Mouse (Mus musculus): ENCODE data around the gene Lgals4. TPM values are rescaled to one million over a fixed set of nuclear protein-coding genes. Genes with fewer than 3 reads are reported as not detected.

Gene Lgals4
- polyA plus RNA-seq, 1 experiment from 2014 or later = 21.3 TPM

- 53% methylated on average over 5 of the region's 5 CpGs for WGBS (ENCODE audit: insufficient replicate concordance)
- H3K27ac ChIP-seq (ENCODE audit: low read depth) = no peak overlapping the region
- H3K9me3 ChIP-seq (ENCODE audit: low read length) = no peaks in the 10 kb centered on the region
- H3K9ac ChIP-seq (replicated peaks) = no peak overlapping the region
- peaks cover 33% of the 10 kb centered on the region for H3K4me1 ChIP-seq (ENCODE audit: insufficient read depth)
- no peak overlapping the region for H3K4me2 ChIP-seq (ENCODE audit: low read depth, low read length)
- H3K4me3 ChIP-seq (ENCODE audit: low read depth, low read length) = no peak overlapping the region
- ATAC-seq (no peak), DNase-seq (no peak)
- H3K27me3 ChIP-seq (ENCODE audit: insufficient read depth, low read length) = no peaks in the 10 kb centered on the region
- H3K36me3 ChIP-seq (replicated peaks; ENCODE audit: insufficient read depth, low read length) = peaks cover 65% of the 10 kb centered on the region
- no peak for TF ChIP-seq CTCF (IDR thresholded peaks at IDR 0.05; ENCODE audit: low read depth)
- TF ChIP-seq EP300 (IDR thresholded peaks at IDR 0.05; ENCODE audit: low read depth) = no peak
Measured at GRCm38 (mm10) chr7:28814306-28815034, 19.2 kb upstream of the Lgals4 start.

GRCm38 (mm10) chr7:28815230-28815629 is 18.4 kb upstream of the Lgals4 start:
- Histone ChIP-seq H3K4me2 (ENCODE audit: low read depth, low read length) (no peak overlapping the region), H3K9ac (replicated peaks) (no peak overlapping the region), H3K4me3 (ENCODE audit: low read depth, low read length) (no peak overlapping the region), H3K27ac (ENCODE audit: low read depth) (no peak overlapping the region), H3K4me1 (ENCODE audit: insufficient read depth) (peaks cover 39% of the 10 kb centered on the region), H3K9me3 (ENCODE audit: low read length) (no peaks in the 10 kb centered on the region), H3K27me3 (ENCODE audit: insufficient read depth, low read length) (no peaks in the 10 kb centered on the region), H3K36me3 (replicated peaks; ENCODE audit: insufficient read depth, low read length) (peaks cover 72% of the 10 kb centered on the region)
- 89% methylated on average over 9 of the region's 9 CpGs for WGBS (ENCODE audit: insufficient replicate concordance)
- TF ChIP-seq CTCF (IDR thresholded peaks at IDR 0.05; ENCODE audit: low read depth) (no peak), EP300 (IDR thresholded peaks at IDR 0.05; ENCODE audit: low read depth) (no peak)
- ATAC-seq (no peak), DNase-seq (no peak)

GRCm38 (mm10) chr7:28816201-28816600 is 17.5 kb upstream of the Lgals4 start:
- H3K9ac ChIP-seq (replicated peaks) = peak overlapping the region; percentile 26; the same call in 1 of the 2 replicates
- WGBS (ENCODE audit: insufficient replicate concordance) = 71% methylated on average over 9 of the region's 9 CpGs
- no peaks in the 10 kb centered on the region for H3K9me3 ChIP-seq (ENCODE audit: low read length)
- ATAC-seq (no peak), DNase-seq (no peak)
- H3K4me1 ChIP-seq (ENCODE audit: insufficient read depth) = peaks cover 42% of the 10 kb centered on the region
- TF ChIP-seq EP300 (IDR thresholded peaks at IDR 0.05; ENCODE audit: low read depth) (no peak), CTCF (IDR thresholded peaks at IDR 0.05; ENCODE audit: low read depth) (no peak)
- H3K4me2 ChIP-seq (ENCODE audit: low read depth, low read length) = no peak overlapping the region
- H3K4me3 ChIP-seq (ENCODE audit: low read depth, low read length) = no peak overlapping the region
- H3K27me3 ChIP-seq (ENCODE audit: insufficient read depth, low read length) = no peaks in the 10 kb centered on the region
- H3K27ac ChIP-seq (ENCODE audit: low read depth) = no peak overlapping the region
- peaks cover 82% of the 10 kb centered on the region for H3K36me3 ChIP-seq (replicated peaks; ENCODE audit: insufficient read depth, low read length)

GRCm38 (mm10) chr7:28816920-28817319 is 16.7 kb upstream of the Lgals4 start:
- 91% methylated on average over 10 of the region's 10 CpGs for WGBS (ENCODE audit: insufficient replicate concordance)
- DNase-seq = no peak
- peaks cover 42% of the 10 kb centered on the region for H3K4me1 ChIP-seq (ENCODE audit: insufficient read depth)
- no peak overlapping the region for H3K9ac ChIP-seq (replicated peaks)
- H3K4me2 ChIP-seq (ENCODE audit: low read depth, low read length) = no peak overlapping the region
- H3K27me3 ChIP-seq (ENCODE audit: insufficient read depth, low read length) = no peaks in the 10 kb centered on the region
- no peak for TF ChIP-seq EP300 (IDR thresholded peaks at IDR 0.05; ENCODE audit: low read depth)
- no peak for TF ChIP-seq CTCF (IDR thresholded peaks at IDR 0.05; ENCODE audit: low read depth)
- no peak for ATAC-seq
- no peak overlapping the region for H3K27ac ChIP-seq (ENCODE audit: low read depth)
- H3K4me3 ChIP-seq (ENCODE audit: low read depth, low read length) = no peak overlapping the region
- no peaks in the 10 kb centered on the region for H3K9me3 ChIP-seq (ENCODE audit: low read length)
- H3K36me3 ChIP-seq (replicated peaks; ENCODE audit: insufficient read depth, low read length) = peaks cover 89% of the 10 kb centered on the region

- Histone ChIP-seq H3K4me3 (ENCODE audit: low read depth, low read length) (no peak overlapping the region), H3K9ac (replicated peaks) (no peak overlapping the region), H3K27me3 (ENCODE audit: insufficient read depth, low read length) (no peaks in the 10 kb centered on the region), H3K36me3 (replicated peaks; ENCODE audit: insufficient read depth, low read length) (peaks cover 95% of the 10 kb centered on the region), H3K4me2 (ENCODE audit: low read depth, low read length) (no peak overlapping the region), H3K27ac (ENCODE audit: low read depth) (no peak overlapping the region), H3K4me1 (ENCODE audit: insufficient read depth) (peaks cover 44% of the 10 kb centered on the region), H3K9me3 (ENCODE audit: low read length) (no peaks in the 10 kb centered on the region)
- TF ChIP-seq CTCF (IDR thresholded peaks at IDR 0.05; ENCODE audit: low read depth) (no peak), EP300 (IDR thresholded peaks at IDR 0.05; ENCODE audit: low read depth) (no peak)
- no peak for ATAC-seq
- WGBS (ENCODE audit: insufficient replicate concordance) = 65% methylated on average over 6 of the region's 6 CpGs
- DNase-seq = no peak
Measured at GRCm38 (mm10) chr7:28817524-28817923, 16.1 kb upstream of the Lgals4 start.

GRCm38 (mm10) chr7:28817957-28818356 is 15.7 kb upstream of the Lgals4 start:
- no peak for TF ChIP-seq EP300 (IDR thresholded peaks at IDR 0.05; ENCODE audit: low read depth)
- no peak for TF ChIP-seq CTCF (IDR thresholded peaks at IDR 0.05; ENCODE audit: low read depth)
- H3K27me3 ChIP-seq (ENCODE audit: insufficient read depth, low read length) = no peaks in the 10 kb centered on the region
- H3K4me3 ChIP-seq (ENCODE audit: low read depth, low read length) = no peak overlapping the region
- no peak for ATAC-seq
- H3K4me2 ChIP-seq (ENCODE audit: low read depth, low read length) = no peak overlapping the region
- H3K9me3 ChIP-seq (ENCODE audit: low read length) = no peaks in the 10 kb centered on the region
- H3K9ac ChIP-seq (replicated peaks) = no peak overlapping the region
- H3K27ac ChIP-seq (ENCODE audit: low read depth) = no peak overlapping the region
- H3K4me1 ChIP-seq (ENCODE audit: insufficient read depth) = peaks cover 42% of the 10 kb centered on the region
- DNase-seq = no peak
- WGBS (ENCODE audit: insufficient replicate concordance) = 86% methylated on average over 4 of the region's 4 CpGs
- peaks cover 97% of the 10 kb centered on the region for H3K36me3 ChIP-seq (replicated peaks; ENCODE audit: insufficient read depth, low read length)
